Mouse (Mus musculus): Measurements from ENCODE around the gene St7. TPM values are rescaled to one million over a fixed set of nuclear protein-coding genes. Genes with fewer than 3 reads are reported as not detected.

The St7 gene
- 5.9 and 10.0 TPM in 2 replicates for total RNA-seq (2023)

DNA sequence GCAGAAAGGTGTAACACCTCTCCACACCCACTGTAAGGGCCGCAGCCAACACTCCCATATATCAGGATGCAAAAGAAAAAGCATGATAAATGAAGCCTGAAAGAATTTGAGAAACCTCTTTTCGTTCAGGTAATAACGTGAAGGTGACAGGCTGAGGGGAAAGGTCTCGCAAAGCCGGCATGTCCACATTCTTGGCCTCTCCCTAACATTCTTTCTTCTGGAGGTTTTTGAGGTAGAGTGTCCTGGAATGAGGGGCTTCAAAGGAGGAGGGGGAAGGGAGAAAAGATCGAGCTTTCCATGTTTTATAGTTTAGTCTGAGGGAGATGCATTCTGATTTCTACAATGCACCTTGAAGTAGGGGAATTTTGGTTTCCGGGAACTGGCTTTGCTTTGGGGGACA, at the start of gene St7:
TSS of gene St7 (plus strand) at position 287 of the 400 bp plus-strand sequence.

Other genes starting within 250 kb of the St7 start
- gene Met, start 229.1 kb upstream of the St7 start, total RNA-seq (2023) = 9.5 and 14.7 TPM in 2 replicates
- gene Capza2, start 56.7 kb upstream of the St7 start, total RNA-seq (2023) = 214 and 256 TPM in 2 replicates